Mouse (Mus musculus): ENCODE data around the gene Il17rd. TPM values are rescaled to one million over a fixed set of nuclear protein-coding genes. Genes with fewer than 3 reads are reported as not detected.

The Il17rd gene
- polyA plus RNA-seq, 1 experiment = 1.7 TPM

- Histone ChIP-seq H3K4me3 (ENCODE audit: insufficient read depth, low read length) (no peak overlapping the region), H3K4me1 (ENCODE audit: control insufficient read depth, insufficient read depth, low read length) (no peaks in the 10 kb centered on the region), H3K27ac (ENCODE audit: insufficient read depth, low read length) (no peak overlapping the region)
- TF ChIP-seq POLR2A (IDR thresholded peaks at IDR 0.05; ENCODE audit: extremely low read depth, insufficient read depth, low read length) (no peak), CTCF (IDR thresholded peaks at IDR 0.05; ENCODE audit: extremely low read depth, insufficient read depth, low read length) (no peak)
Measured at GRCm38 (mm10) chr14:27042280-27042983, 3.7 kb downstream of the Il17rd start.

- no peak for TF ChIP-seq POLR2A (IDR thresholded peaks at IDR 0.05; ENCODE audit: extremely low read depth, insufficient read depth, low read length)
- no peak for TF ChIP-seq CTCF (IDR thresholded peaks at IDR 0.05; ENCODE audit: extremely low read depth, insufficient read depth, low read length)
- Histone ChIP-seq H3K27ac (ENCODE audit: insufficient read depth, low read length) (no peak overlapping the region), H3K4me1 (ENCODE audit: control insufficient read depth, insufficient read depth, low read length) (no peaks in the 10 kb centered on the region), H3K4me3 (ENCODE audit: insufficient read depth, low read length) (no peak overlapping the region)
Measured at GRCm38 (mm10) chr14:27043416-27043815, 4.7 kb downstream of the Il17rd start.

GRCm38 (mm10) chr14:27044221-27044966 lies 5.7 kb downstream of the Il17rd start:
- Histone ChIP-seq H3K27ac (ENCODE audit: insufficient read depth, low read length) (no peak overlapping the region), H3K4me1 (ENCODE audit: control insufficient read depth, insufficient read depth, low read length) (no peaks in the 10 kb centered on the region), H3K4me3 (ENCODE audit: insufficient read depth, low read length) (no peak overlapping the region)
- no peak for TF ChIP-seq CTCF (IDR thresholded peaks at IDR 0.05; ENCODE audit: extremely low read depth, insufficient read depth, low read length)
- TF ChIP-seq POLR2A (IDR thresholded peaks at IDR 0.05; ENCODE audit: extremely low read depth, insufficient read depth, low read length) = no peak

- Histone ChIP-seq H3K4me3 (ENCODE audit: insufficient read depth, low read length) (no peak overlapping the region), H3K4me1 (ENCODE audit: control insufficient read depth, insufficient read depth, low read length) (no peaks in the 10 kb centered on the region), H3K27ac (ENCODE audit: insufficient read depth, low read length) (no peak overlapping the region)
- TF ChIP-seq CTCF (IDR thresholded peaks at IDR 0.05; ENCODE audit: extremely low read depth, insufficient read depth, low read length) (no peak), POLR2A (IDR thresholded peaks at IDR 0.05; ENCODE audit: extremely low read depth, insufficient read depth, low read length) (no peak)
Measured at GRCm38 (mm10) chr14:27044967-27045361, 6.2 kb downstream of the Il17rd start.

- no peak for TF ChIP-seq POLR2A (IDR thresholded peaks at IDR 0.05; ENCODE audit: extremely low read depth, insufficient read depth, low read length)
- TF ChIP-seq CTCF (IDR thresholded peaks at IDR 0.05; ENCODE audit: extremely low read depth, insufficient read depth, low read length) = no peak
Measured at GRCm38 (mm10) chr14:27048231-27048956, 9.7 kb downstream of the Il17rd start.

GRCm38 (mm10) chr14:27050043-27050442 lies 11.3 kb downstream of the Il17rd start:
- Histone ChIP-seq H3K4me1 (ENCODE audit: control insufficient read depth, insufficient read depth, low read length) (no peaks in the 10 kb centered on the region), H3K27ac (ENCODE audit: insufficient read depth, low read length) (no peak overlapping the region), H3K4me3 (ENCODE audit: insufficient read depth, low read length) (no peak overlapping the region)
- TF ChIP-seq CTCF (IDR thresholded peaks at IDR 0.05; ENCODE audit: extremely low read depth, insufficient read depth, low read length) = no peak
- no peak for TF ChIP-seq POLR2A (IDR thresholded peaks at IDR 0.05; ENCODE audit: extremely low read depth, insufficient read depth, low read length)

More at GRCm38 (mm10) chr14:27048231-27048956, 9.7 kb downstream of the Il17rd start:
- H3K4me1 ChIP-seq (ENCODE audit: control insufficient read depth, insufficient read depth, low read length) = no peaks in the 10 kb centered on the region
- H3K27ac ChIP-seq (ENCODE audit: insufficient read depth, low read length) = no peak overlapping the region
- H3K4me3 ChIP-seq (ENCODE audit: insufficient read depth, low read length) = no peak overlapping the region

GRCm38 (mm10) chr14:27050560-27051510 lies 12.1 kb downstream of the Il17rd start:
- no peaks in the 10 kb centered on the region for H3K4me1 ChIP-seq (ENCODE audit: control insufficient read depth, insufficient read depth, low read length)
- TF ChIP-seq CTCF (IDR thresholded peaks at IDR 0.05; ENCODE audit: extremely low read depth, insufficient read depth, low read length) = no peak
- TF ChIP-seq POLR2A (IDR thresholded peaks at IDR 0.05; ENCODE audit: extremely low read depth, insufficient read depth, low read length) = no peak
- no peak overlapping the region for H3K27ac ChIP-seq (ENCODE audit: insufficient read depth, low read length)
- H3K4me3 ChIP-seq (ENCODE audit: insufficient read depth, low read length) = no peak overlapping the region

GRCm38 (mm10) chr14:27051511-27051895 lies 12.8 kb downstream of the Il17rd start:
- Histone ChIP-seq H3K4me1 (ENCODE audit: control insufficient read depth, insufficient read depth, low read length) (no peaks in the 10 kb centered on the region), H3K27ac (ENCODE audit: insufficient read depth, low read length) (no peak overlapping the region), H3K4me3 (ENCODE audit: insufficient read depth, low read length) (no peak overlapping the region)
- no peak for TF ChIP-seq POLR2A (IDR thresholded peaks at IDR 0.05; ENCODE audit: extremely low read depth, insufficient read depth, low read length)
- TF ChIP-seq CTCF (IDR thresholded peaks at IDR 0.05; ENCODE audit: extremely low read depth, insufficient read depth, low read length) = no peak

All from cortical plate, adult 2 months (tissue).